Mouse (Mus musculus) kidney, embryonic 16.5 days (tissue): ENCODE measurements around the gene Csnk2b. TPM values are rescaled to one million over a fixed set of nuclear protein-coding genes. Genes with fewer than 3 reads are reported as not detected.
"Not testable (repeated sequence)": the region's sequence is repeated elsewhere in the genome, so short reads cannot be mapped to it uniquely, and the experiment has no call there.

Experiments
- ATAC-seq: fragments of 200-750 bp; cut with Nextera tagmentation; 2 replicates; pipeline ENCODE4 v1.8.0; 2017; ENCODE audit warnings: moderate TSS enrichment; ENCODE audit not compliant: low FRiP score, low TSS enrichment
- H3K27ac ChIP-seq: fragments of 300-500 bp; sonication (generic); 2 replicates; pipeline ENCODE4 v1.5.1; 2014; ENCODE audit warnings: low read length
- H3K27me3 ChIP-seq: fragments of 300-500 bp; sonication (generic); 2 replicates; pipeline ENCODE4 v1.6.1; 2014; ENCODE audit warnings: low read length, control low read depth, mixed read lengths; ENCODE audit not compliant: insufficient read depth
- H3K36me3 ChIP-seq: fragments of 300-500 bp; sonication (generic); 2 replicates; pipeline ENCODE4 v1.6.1; 2014; ENCODE audit warnings: low read length, control low read depth, mixed read lengths; ENCODE audit not compliant: insufficient read depth
- H3K4me1 ChIP-seq: fragments of 300-500 bp; sonication (generic); 2 replicates; pipeline ENCODE4 v1.6.1; 2014; ENCODE audit warnings: low read length, control low read depth, mixed read lengths; ENCODE audit not compliant: insufficient read depth
- H3K4me2 ChIP-seq: fragments of 300-500 bp; sonication (generic); replicated peaks from 2 replicates; pipeline ENCODE4 v1.6.1; 2014; ENCODE audit warnings: low read depth, low read length
- H3K4me3 ChIP-seq: fragments of 300-500 bp; sonication (generic); 2 replicates; pipeline ENCODE4 v1.5.1; 2014; ENCODE audit warnings: mild to moderate bottlenecking, low read length
- H3K9ac ChIP-seq: fragments of 300-500 bp; sonication (generic); replicated peaks from 2 replicates; pipeline ENCODE4 v1.6.1; 2014; ENCODE audit warnings: low read length
- H3K9me3 ChIP-seq: fragments of 300-500 bp; sonication (generic); 2 replicates; pipeline ENCODE4 v1.6.1; 2016; ENCODE audit warnings: low read length, control low read depth
- WGBS: fragments of 180-500 bp; shearing (Covaris S2); extraction: QIAGEN DNeasy Blood & Tissue Kit; methylation state at CpG from one replicate; pipeline ENCODE4 v1.1.7; 2014; 5-methylcytosine and 5-hydroxymethylcytosine counted together
- polyA plus RNA-seq: library from polyadenylated mRNA; unstranded; fragments of >200 nt; fragmentation: Nextera tagmentation; extraction: Ambion mirVana; gene quantifications from 2 replicates; pipeline ENCODE4 v1.2.1, GENCODE M21; 2015

The Csnk2b gene
- polyA plus RNA-seq, 1 experiment from 2014 or later = 293 TPM

GRCm38 (mm10) chr17:35125578-35125977 is 3.7 kb upstream of the Csnk2b start:
- peaks cover 37% of the 10 kb centered on the region for H3K4me1 ChIP-seq
- peak overlapping the region; percentile 70 for H3K4me2 ChIP-seq
- peaks cover 12% of the 10 kb centered on the region; the same call in 1 of the 2 replicates for H3K36me3 ChIP-seq
- no peaks in the 10 kb centered on the region for H3K9me3 ChIP-seq
- H3K27me3 ChIP-seq = no peaks in the 10 kb centered on the region
- ATAC-seq = no peak
- peak overlapping the region; percentile 60 for H3K4me3 ChIP-seq
- H3K9ac ChIP-seq = peak overlapping the region; percentile 76
- 34% methylated on average over 6 of the region's 6 CpGs for WGBS
- peak overlapping the region; percentile 78 for H3K27ac ChIP-seq

- H3K4me3 ChIP-seq = no peak overlapping the region
- peaks cover 42% of the 10 kb centered on the region for H3K4me1 ChIP-seq
- no peak for ATAC-seq
- peak overlapping the region; percentile 70; the same call in 1 of the 2 replicates for H3K4me2 ChIP-seq
- WGBS = 87% methylated on average over 1 of the region's 1 CpGs
- no peak overlapping the region for H3K27ac ChIP-seq
- peak overlapping the region; percentile 76; the same call in 1 of the 2 replicates for H3K9ac ChIP-seq
- peaks cover 12% of the 10 kb centered on the region; the same call in 1 of the 2 replicates for H3K36me3 ChIP-seq
- H3K9me3 ChIP-seq = no peaks in the 10 kb centered on the region
- H3K27me3 ChIP-seq = no peaks in the 10 kb centered on the region
Observed at GRCm38 (mm10) chr17:35125081-35125480, 3.2 kb upstream of the Csnk2b start.

GRCm38 (mm10) chr17:35124261-35124896 is 2.5 kb upstream of the Csnk2b start:
- Histone ChIP-seq H3K36me3 (peaks cover 17% of the 10 kb centered on the region; the same call in 1 of the 2 replicates), H3K4me1 (peaks cover 48% of the 10 kb centered on the region)
- WGBS = 92% methylated on average over 12 of the region's 12 CpGs
- ATAC-seq, H3K9ac ChIP-seq, H3K27me3 ChIP-seq, H3K9me3 ChIP-seq, H3K27ac ChIP-seq, H3K4me3 ChIP-seq, H3K4me2 ChIP-seq: not testable (repeated sequence)

DNA sequence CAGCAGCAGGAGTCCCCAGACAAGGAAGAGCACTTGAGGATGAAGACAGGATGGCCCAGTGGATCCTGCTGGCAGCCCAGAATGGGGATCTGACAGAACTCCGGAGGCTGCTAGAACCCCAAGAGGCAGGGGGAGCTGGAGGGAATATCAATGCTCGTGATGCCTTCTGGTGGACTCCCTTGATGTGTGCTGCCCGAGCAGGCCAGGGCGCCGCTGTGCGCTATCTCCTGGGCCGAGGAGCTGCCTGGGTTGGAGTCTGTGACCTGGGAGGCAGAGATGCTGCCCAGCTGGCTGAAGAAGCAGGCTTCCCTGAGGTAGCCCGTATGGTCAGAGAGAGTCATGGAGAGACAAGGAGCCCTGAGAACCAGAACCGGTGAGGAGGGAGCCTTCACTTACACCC is 1.4 kb upstream of the Csnk2b start:
- not testable (repeated sequence) for H3K27me3 ChIP-seq, ATAC-seq, H3K4me2 ChIP-seq, H3K9ac ChIP-seq, H3K9me3 ChIP-seq, H3K27ac ChIP-seq, H3K4me3 ChIP-seq
- 88% methylated on average over 9 of the region's 9 CpGs for WGBS
- Histone ChIP-seq H3K36me3 (peaks cover 25% of the 10 kb centered on the region), H3K4me1 (peaks cover 40% of the 10 kb centered on the region)

- H3K36me3 ChIP-seq = peaks cover 39% of the 10 kb centered on the region
- peak; percentile 97 for ATAC-seq
- H3K4me3 ChIP-seq = peak within 1 kb of the TSS; percentile 96
- H3K9ac ChIP-seq = peak within 1 kb of the TSS; percentile 97
- H3K9me3 ChIP-seq = no peaks in the 10 kb centered on the region
- no peaks in the 10 kb centered on the region for H3K27me3 ChIP-seq
- H3K27ac ChIP-seq = peak within 1 kb of the TSS; percentile 85
- peaks cover 26% of the 10 kb centered on the region for H3K4me1 ChIP-seq
- H3K4me2 ChIP-seq = peak within 1 kb of the TSS; percentile 90
- WGBS = under 1% methylated on average over 50 of the region's 50 CpGs
Observed at GRCm38 (mm10) chr17:35121143-35121799, 582 bp downstream of the Csnk2b start, which contains the start of gene Gpank1. TSS of gene Gpank1 (plus strand) at chr17:35121455.

- Histone ChIP-seq H3K4me3 (peak overlapping the region; percentile 96), H3K9me3 (no peaks in the 10 kb centered on the region), H3K36me3 (peaks cover 44% of the 10 kb centered on the region), H3K9ac (peak overlapping the region; percentile 97), H3K4me2 (peak overlapping the region; percentile 90), H3K27ac (peak overlapping the region; percentile 81), H3K27me3 (no peaks in the 10 kb centered on the region), H3K4me1 (peaks cover 24% of the 10 kb centered on the region)
- WGBS = under 1% methylated on average over 33 of the region's 33 CpGs
- ATAC-seq = peak; percentile 16
Observed at GRCm38 (mm10) chr17:35120745-35121142, 1.1 kb downstream of the Csnk2b start.

GRCm38 (mm10) chr17:35115046-35116019 is 6.5 kb downstream of the Csnk2b start, which contains the start of gene Ly6g5b:
TSS of gene Ly6g5b (minus strand) at chr17:35115428.
- Histone ChIP-seq H3K9ac (no peak within 1 kb of the TSS), H3K36me3 (peaks cover 47% of the 10 kb centered on the region), H3K9me3 (no peaks in the 10 kb centered on the region), H3K27me3 (no peaks in the 10 kb centered on the region), H3K4me3 (no peak within 1 kb of the TSS), H3K4me1 (peaks cover 8% of the 10 kb centered on the region), H3K27ac (no peak within 1 kb of the TSS), H3K4me2 (no peak within 1 kb of the TSS)
- ATAC-seq = no peak
- 81% methylated on average over 8 of the region's 8 CpGs for WGBS

DNA sequence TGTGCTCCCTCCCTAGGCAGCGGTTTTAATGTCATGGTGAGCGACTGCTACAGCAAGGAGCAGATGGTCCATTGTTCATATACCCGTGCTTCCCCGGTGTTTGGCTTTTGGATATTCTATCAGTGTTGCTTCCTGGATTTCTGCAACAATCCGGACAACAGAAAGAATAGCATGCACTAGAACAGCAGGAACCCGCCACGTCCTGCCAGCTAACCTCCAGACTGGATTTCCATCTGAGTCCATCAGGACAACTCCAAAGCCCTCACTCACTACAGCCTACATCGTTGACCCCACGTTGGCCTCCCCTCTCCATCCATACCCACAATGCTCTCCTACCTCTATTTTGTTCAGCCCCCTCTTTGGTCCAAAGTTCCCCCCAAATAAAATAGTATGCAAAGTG is 10.1 kb downstream of the Csnk2b start:
- ATAC-seq = no peak
- no peak overlapping the region for H3K27ac ChIP-seq
- H3K4me3 ChIP-seq = no peak overlapping the region
- WGBS = 69% methylated on average over 9 of the region's 9 CpGs
- H3K27me3 ChIP-seq = no peaks in the 10 kb centered on the region
- no peak overlapping the region for H3K9ac ChIP-seq
- no peaks in the 10 kb centered on the region for H3K4me1 ChIP-seq
- H3K9me3 ChIP-seq = no peaks in the 10 kb centered on the region
- peaks cover 24% of the 10 kb centered on the region for H3K36me3 ChIP-seq
- no peak overlapping the region for H3K4me2 ChIP-seq

DNA sequence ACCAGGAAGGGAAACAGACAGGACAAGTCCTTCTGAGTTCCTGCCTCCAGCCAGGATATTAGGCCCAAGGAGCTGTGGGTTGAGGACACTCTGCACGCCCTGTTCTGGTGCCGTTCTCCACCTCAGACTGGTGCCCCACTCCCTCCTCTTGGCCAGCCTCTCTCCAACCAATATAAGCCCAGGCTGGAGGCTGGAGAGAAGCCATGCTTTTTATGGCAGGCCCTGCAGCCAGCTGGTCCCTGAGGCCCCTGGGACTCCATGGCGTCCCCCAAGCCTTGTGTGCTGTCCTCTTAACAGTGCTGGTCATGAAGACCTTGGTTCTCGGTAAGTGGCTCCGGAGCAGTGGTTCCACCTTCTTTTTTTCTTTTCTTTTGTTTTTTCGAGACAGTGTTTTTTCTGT is 13.8 kb downstream of the Csnk2b start, which contains the start of gene Ly6g5c:
Ly6g5c (plus strand) TSS at position 183 of the 400 bp plus-strand sequence.
- H3K9ac ChIP-seq = no peak within 1 kb of the TSS
- H3K9me3 ChIP-seq = no peaks in the 10 kb centered on the region
- H3K4me2 ChIP-seq = no peak within 1 kb of the TSS
- 77% methylated on average over 6 of the region's 6 CpGs for WGBS
- no peak within 1 kb of the TSS for H3K27ac ChIP-seq
- peaks cover 10% of the 10 kb centered on the region for H3K4me1 ChIP-seq
- H3K27me3 ChIP-seq = no peaks in the 10 kb centered on the region
- no peak for ATAC-seq
- 0 out of 2 replicates have a peak, but pooled peaks cover 4% of the 10 kb centered on the region for H3K36me3 ChIP-seq
- no peak within 1 kb of the TSS for H3K4me3 ChIP-seq
